Mouse (Mus musculus): ENCODE results near the gene Eps8. TPM values are rescaled to one million over a fixed set of nuclear protein-coding genes. Genes with fewer than 3 reads are reported as not detected.

The Eps8 gene
- polyA plus RNA-seq, 1 experiment, result 5.6 TPM

DNA sequence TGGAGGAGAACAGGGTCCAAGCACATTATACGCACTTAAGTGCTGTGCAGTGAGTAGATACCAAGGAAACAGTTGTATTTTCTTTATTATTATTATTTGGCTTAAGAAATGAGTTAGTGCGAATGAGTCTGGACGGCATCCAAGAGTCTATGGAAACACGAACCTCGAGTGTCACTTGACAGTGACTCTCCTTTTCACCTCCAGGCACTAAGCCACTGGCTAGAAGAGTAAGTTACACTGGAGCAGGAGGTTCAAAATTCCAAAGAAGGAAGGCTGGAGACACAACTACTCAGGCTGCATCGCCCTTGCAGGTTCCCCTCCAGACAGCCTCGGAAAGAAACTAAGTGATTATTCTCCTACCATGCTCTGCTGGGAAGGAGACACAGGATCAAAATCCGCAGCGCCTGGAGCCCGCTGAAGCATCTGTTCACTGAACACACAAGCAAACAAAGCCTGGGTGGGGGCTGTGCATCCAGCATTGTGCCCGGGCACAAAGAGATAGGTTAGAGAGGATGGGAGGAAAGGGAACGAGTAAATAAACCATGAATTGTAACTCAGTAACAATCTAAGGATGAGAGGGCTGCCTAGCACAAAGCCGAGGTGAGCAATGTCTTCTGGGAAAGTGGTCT lies 25.0 kb downstream of the Eps8 start:
- TF ChIP-seq POLR2A (IDR thresholded peaks at IDR 0.05; ENCODE audit: low read depth, low read length), result no peak
- TF ChIP-seq CTCF (IDR thresholded peaks at IDR 0.05; ENCODE audit: extremely low read depth, insufficient read depth, insufficient read length, insufficient replicate concordance), result no peak
- 84% methylated on average over 13 of the region's 13 CpGs for WGBS
- H3K36me3 ChIP-seq (ENCODE audit: control insufficient read depth, insufficient read depth, low read length), result no peaks in the 10 kb centered on the region
- no peaks in the 10 kb centered on the region for H3K4me1 ChIP-seq (ENCODE audit: control insufficient read depth, insufficient read depth, insufficient read length)
- H3K27ac ChIP-seq (ENCODE audit: insufficient read depth, low read length), result no peak overlapping the region
- no peak overlapping the region for H3K4me3 ChIP-seq (ENCODE audit: extremely low read depth, insufficient read depth, insufficient read length)
- H3K27me3 ChIP-seq (ENCODE audit: control insufficient read depth, insufficient read depth, low read length), result no peaks in the 10 kb centered on the region
- DNase-seq (ENCODE audit: low read depth in 1 of 2, low spot score in 2 of 2), result no peak

DNA sequence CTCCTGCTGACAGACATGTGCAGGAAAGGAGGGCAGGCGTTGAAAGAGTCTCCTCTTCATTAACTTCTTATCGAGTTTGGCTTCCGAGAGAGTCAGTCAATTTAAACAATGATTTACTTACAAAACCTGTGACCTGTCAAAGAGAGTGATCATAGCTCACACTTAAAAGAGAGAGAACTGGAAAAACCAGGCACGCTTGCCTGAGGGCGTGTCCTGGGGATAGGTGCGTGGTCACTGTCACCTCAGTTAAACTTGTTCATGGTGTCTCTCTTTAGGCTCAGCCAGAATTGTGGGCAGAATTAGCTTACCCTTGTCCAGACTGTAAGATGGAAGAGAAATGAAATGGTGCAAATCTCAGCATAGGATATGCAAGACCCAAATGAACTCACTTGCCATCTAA lies 26.0 kb downstream of the Eps8 start:
- no peak overlapping the region for H3K4me3 ChIP-seq (ENCODE audit: extremely low read depth, insufficient read depth, insufficient read length)
- WGBS, result 96% methylated on average over 6 of the region's 6 CpGs

DNA sequence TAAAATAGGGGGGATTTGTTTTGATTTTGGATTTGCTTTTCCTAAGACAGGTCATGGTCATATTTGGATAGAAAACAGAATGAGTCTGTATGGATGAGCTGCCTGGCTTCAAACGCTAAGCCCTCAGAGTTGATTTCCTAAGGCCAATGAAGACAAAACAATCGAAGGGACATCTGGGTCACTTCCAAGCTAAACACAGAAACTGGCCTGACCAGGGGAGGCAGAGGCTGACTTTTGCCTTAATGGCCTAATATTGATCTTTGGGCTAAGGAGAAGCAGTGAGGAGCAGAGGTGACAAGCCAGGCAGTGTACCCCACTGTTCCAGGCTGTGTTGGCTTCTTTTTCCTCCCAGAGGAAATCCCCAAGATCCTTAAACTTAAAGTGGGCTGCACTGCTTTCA lies 33.7 kb downstream of the Eps8 start:
- no peaks in the 10 kb centered on the region for H3K36me3 ChIP-seq (ENCODE audit: control insufficient read depth, insufficient read depth, low read length)

More for the DNA sequence above, 26.0 kb downstream of the Eps8 start:
- Histone ChIP-seq H3K27ac (ENCODE audit: insufficient read depth, low read length) (no peak overlapping the region), H3K27me3 (ENCODE audit: control insufficient read depth, insufficient read depth, low read length) (no peaks in the 10 kb centered on the region), H3K36me3 (ENCODE audit: control insufficient read depth, insufficient read depth, low read length) (no peaks in the 10 kb centered on the region), H3K4me1 (ENCODE audit: control insufficient read depth, insufficient read depth, insufficient read length) (no peaks in the 10 kb centered on the region)
- TF ChIP-seq CTCF (IDR thresholded peaks at IDR 0.05; ENCODE audit: extremely low read depth, insufficient read depth, insufficient read length, insufficient replicate concordance) (no peak), POLR2A (IDR thresholded peaks at IDR 0.05; ENCODE audit: low read depth, low read length) (no peak)
- DNase-seq (ENCODE audit: low read depth in 1 of 2, low spot score in 2 of 2), result no peak

DNA sequence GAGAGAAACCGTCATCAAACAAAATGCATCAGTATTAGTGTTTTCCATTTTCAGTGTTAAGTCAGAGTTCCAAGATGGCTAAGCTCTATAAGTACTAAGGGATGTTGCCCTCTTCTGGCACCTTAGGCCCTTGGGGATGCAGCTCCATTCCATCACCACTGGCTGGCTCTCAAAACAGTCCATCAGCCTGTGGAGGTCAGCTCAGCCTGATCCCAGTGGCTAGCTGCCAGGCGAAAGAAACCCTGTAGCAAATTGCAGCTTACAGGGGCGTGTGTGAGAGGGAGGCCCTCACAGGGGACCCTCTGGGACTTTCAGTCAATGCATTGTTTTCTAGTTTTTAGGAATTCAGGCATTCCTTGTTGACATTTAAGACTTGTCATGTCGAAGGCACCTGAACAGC lies 40.8 kb downstream of the Eps8 start:
- Histone ChIP-seq H3K27ac (ENCODE audit: insufficient read depth, low read length) (no peak overlapping the region), H3K27me3 (ENCODE audit: control insufficient read depth, insufficient read depth, low read length) (no peaks in the 10 kb centered on the region), H3K36me3 (ENCODE audit: control insufficient read depth, insufficient read depth, low read length) (no peaks in the 10 kb centered on the region), H3K4me3 (ENCODE audit: extremely low read depth, insufficient read depth, insufficient read length) (no peak overlapping the region), H3K4me1 (ENCODE audit: control insufficient read depth, insufficient read depth, insufficient read length) (0 out of 2 replicates have a peak, but pooled peaks cover 2% of the 10 kb centered on the region)
- 83% methylated on average over 4 of the region's 4 CpGs for WGBS
- TF ChIP-seq CTCF (IDR thresholded peaks at IDR 0.05; ENCODE audit: extremely low read depth, insufficient read depth, insufficient read length, insufficient replicate concordance) (no peak), POLR2A (IDR thresholded peaks at IDR 0.05; ENCODE audit: low read depth, low read length) (no peak)
- DNase-seq (ENCODE audit: low read depth in 1 of 2, low spot score in 2 of 2), result no peak

More for the DNA sequence above, 33.7 kb downstream of the Eps8 start:
- no peak overlapping the region for H3K27ac ChIP-seq (ENCODE audit: insufficient read depth, low read length)
- 83% methylated on average over 2 of the region's 2 CpGs for WGBS
- 0 out of 2 replicates have a peak, but pooled peaks cover 2% of the 10 kb centered on the region for H3K4me1 ChIP-seq (ENCODE audit: control insufficient read depth, insufficient read depth, insufficient read length)
- no peaks in the 10 kb centered on the region for H3K27me3 ChIP-seq (ENCODE audit: control insufficient read depth, insufficient read depth, low read length)
- TF ChIP-seq POLR2A (IDR thresholded peaks at IDR 0.05; ENCODE audit: low read depth, low read length) (no peak), CTCF (IDR thresholded peaks at IDR 0.05; ENCODE audit: extremely low read depth, insufficient read depth, insufficient read length, insufficient replicate concordance) (no peak)
- DNase-seq (ENCODE audit: low read depth in 1 of 2, low spot score in 2 of 2), result no peak
- H3K4me3 ChIP-seq (ENCODE audit: extremely low read depth, insufficient read depth, insufficient read length), result no peak overlapping the region

DNA sequence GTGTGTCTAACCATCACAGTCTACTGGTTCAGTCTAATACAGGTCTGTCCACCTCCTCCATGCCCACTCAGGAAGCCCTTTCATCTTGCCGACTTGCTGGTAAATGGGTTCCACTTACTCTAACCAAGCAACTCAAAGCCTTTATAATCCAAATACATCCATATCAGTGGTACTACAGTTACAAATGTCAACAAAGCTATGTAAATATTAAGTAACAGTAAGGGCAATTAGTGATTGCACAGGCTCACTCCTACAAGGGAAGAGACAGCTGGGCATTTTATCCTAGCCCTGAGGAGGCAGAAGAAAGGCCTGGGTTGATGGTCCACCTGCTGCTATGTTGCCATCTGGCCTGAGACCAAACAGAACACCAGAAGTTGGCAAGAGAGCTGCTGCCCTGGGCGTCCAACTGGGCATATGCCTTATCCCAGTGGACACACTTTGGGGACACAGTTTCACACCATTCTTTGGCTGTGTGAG lies 42.6 kb downstream of the Eps8 start:
- Histone ChIP-seq H3K4me1 (ENCODE audit: control insufficient read depth, insufficient read depth, insufficient read length) (no peaks in the 10 kb centered on the region), H3K36me3 (ENCODE audit: control insufficient read depth, insufficient read depth, low read length) (no peaks in the 10 kb centered on the region), H3K4me3 (ENCODE audit: extremely low read depth, insufficient read depth, insufficient read length) (no peak overlapping the region), H3K27ac (ENCODE audit: insufficient read depth, low read length) (no peak overlapping the region), H3K27me3 (ENCODE audit: control insufficient read depth, insufficient read depth, low read length) (no peaks in the 10 kb centered on the region)
- WGBS, result 84% methylated on average over 2 of the region's 2 CpGs
- DNase-seq (ENCODE audit: low read depth in 1 of 2, low spot score in 2 of 2), result no peak
- TF ChIP-seq POLR2A (IDR thresholded peaks at IDR 0.05; ENCODE audit: low read depth, low read length), result no peak
- no peak for TF ChIP-seq CTCF (IDR thresholded peaks at IDR 0.05; ENCODE audit: extremely low read depth, insufficient read depth, insufficient read length, insufficient replicate concordance)

DNA sequence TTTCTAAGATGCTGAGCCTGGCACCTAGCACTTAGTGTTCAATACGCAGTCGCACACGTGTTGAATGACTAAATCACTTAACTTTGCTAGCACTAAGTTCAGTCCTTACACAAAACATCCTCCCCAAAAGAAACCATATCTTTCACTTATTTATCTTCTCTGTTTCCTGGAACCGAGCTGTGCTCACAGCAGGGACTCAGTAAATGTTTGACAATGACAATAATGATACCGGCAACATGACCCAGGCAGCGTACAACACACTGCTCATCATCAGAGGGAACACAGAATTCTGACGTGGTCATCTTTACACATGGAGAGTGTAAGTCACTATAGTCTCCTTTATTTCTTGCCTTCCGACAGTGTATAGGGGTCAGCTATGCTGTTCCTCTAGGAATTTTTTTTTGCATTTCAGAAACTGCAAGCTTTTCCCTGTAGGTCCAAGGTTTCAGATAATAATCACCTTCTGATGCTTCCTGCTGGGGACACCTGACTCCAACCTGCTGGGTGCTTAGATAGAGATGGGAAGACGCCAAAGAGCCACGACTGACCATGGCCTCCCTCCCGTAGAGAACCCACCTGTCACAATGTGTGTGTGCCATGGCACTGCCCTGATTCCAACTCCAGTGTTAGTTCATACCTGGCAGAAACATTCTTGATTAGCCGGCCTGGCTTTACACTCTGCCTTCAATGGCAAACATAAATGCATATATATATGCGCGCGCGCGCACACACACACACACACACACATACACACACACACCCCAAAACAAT lies 46.3 kb downstream of the Eps8 start:
- no peak for TF ChIP-seq POLR2A (IDR thresholded peaks at IDR 0.05; ENCODE audit: low read depth, low read length)
- no peak for TF ChIP-seq CTCF (IDR thresholded peaks at IDR 0.05; ENCODE audit: extremely low read depth, insufficient read depth, insufficient read length, insufficient replicate concordance)
- Histone ChIP-seq H3K27me3 (ENCODE audit: control insufficient read depth, insufficient read depth, low read length) (no peaks in the 10 kb centered on the region), H3K27ac (ENCODE audit: insufficient read depth, low read length) (no peak overlapping the region), H3K36me3 (ENCODE audit: control insufficient read depth, insufficient read depth, low read length) (no peaks in the 10 kb centered on the region), H3K4me3 (ENCODE audit: extremely low read depth, insufficient read depth, insufficient read length) (no peak overlapping the region), H3K4me1 (ENCODE audit: control insufficient read depth, insufficient read depth, insufficient read length) (no peaks in the 10 kb centered on the region)
- DNase-seq (ENCODE audit: low read depth in 1 of 2, low spot score in 2 of 2), result no peak
- 93% methylated on average over 17 of the region's 17 CpGs for WGBS

DNA sequence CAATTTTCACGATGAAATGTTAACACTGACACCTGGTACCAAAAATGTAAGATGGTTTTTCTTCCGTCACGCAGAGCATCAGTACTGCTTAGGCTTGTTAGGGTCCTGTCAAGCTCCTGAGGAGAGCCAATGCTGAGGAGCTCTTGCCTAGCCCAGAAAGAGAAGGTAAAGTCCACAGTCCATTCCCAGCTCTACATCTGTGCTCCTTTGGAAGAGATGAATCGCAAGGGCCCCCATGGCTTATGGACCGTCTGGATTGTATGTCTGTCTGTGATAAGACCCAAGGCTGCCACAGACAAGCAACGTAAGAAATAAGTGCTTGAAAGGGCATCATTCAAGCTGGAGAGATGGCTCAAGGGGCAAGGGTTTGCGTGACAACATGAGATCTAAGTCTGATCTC lies 48.1 kb downstream of the Eps8 start:
- H3K4me3 ChIP-seq (ENCODE audit: extremely low read depth, insufficient read depth, insufficient read length), result no peak overlapping the region
- WGBS, result 88% methylated on average over 7 of the region's 7 CpGs
- H3K36me3 ChIP-seq (ENCODE audit: control insufficient read depth, insufficient read depth, low read length), result no peaks in the 10 kb centered on the region
- no peak for DNase-seq (ENCODE audit: low read depth in 1 of 2, low spot score in 2 of 2)
- H3K27me3 ChIP-seq (ENCODE audit: control insufficient read depth, insufficient read depth, low read length), result no peaks in the 10 kb centered on the region
- H3K27ac ChIP-seq (ENCODE audit: insufficient read depth, low read length), result no peak overlapping the region
- TF ChIP-seq POLR2A (IDR thresholded peaks at IDR 0.05; ENCODE audit: low read depth, low read length) (no peak), CTCF (IDR thresholded peaks at IDR 0.05; ENCODE audit: extremely low read depth, insufficient read depth, insufficient read length, insufficient replicate concordance) (no peak)
- no peaks in the 10 kb centered on the region for H3K4me1 ChIP-seq (ENCODE audit: control insufficient read depth, insufficient read depth, insufficient read length)
